Mouse (Mus musculus) embryo, embryonic 11.5 days (tissue): ENCODE measurements around the gene Pcdh8.
A peak's percentile ranks its signal among the peaks of the same experiment; 100 is the strongest.

Source experiments
- DNase-seq: peaks from one replicate; pipeline ENCODE4 v3.0.0-alpha.2; 2012; ENCODE audit warnings: low read depth, low spot score

Pcdh8 gene

GRCm38 (mm10) chr14:79771094-79771535, at the start of gene Pcdh8:
Gene Pcdh8, minus strand, starts transcription at chr14:79771312.
- peak; percentile 84 for DNase-seq

GRCm38 (mm10) chr14:79814709-79815108, 43.6 kb upstream of the Pcdh8 start:
- DNase-seq = no peak

GRCm38 (mm10) chr14:79814084-79814483, 43.0 kb upstream of the Pcdh8 start:
- no peak for DNase-seq

GRCm38 (mm10) chr14:79793179-79793578, 22.1 kb upstream of the Pcdh8 start:
- DNase-seq = no peak

GRCm38 (mm10) chr14:79789535-79789934, 18.4 kb upstream of the Pcdh8 start:
- no peak for DNase-seq

- DNase-seq = no peak
Measured at GRCm38 (mm10) chr14:79788656-79789204, 17.6 kb upstream of the Pcdh8 start.

GRCm38 (mm10) chr14:79787918-79788317, 16.8 kb upstream of the Pcdh8 start:
- no peak for DNase-seq

GRCm38 (mm10) chr14:79785400-79785799, 14.3 kb upstream of the Pcdh8 start:
- DNase-seq = no peak

GRCm38 (mm10) chr14:79780889-79781288, 9.8 kb upstream of the Pcdh8 start:
- no peak for DNase-seq

GRCm38 (mm10) chr14:79780332-79780731, 9.2 kb upstream of the Pcdh8 start:
- DNase-seq = no peak

- no peak for DNase-seq
Measured at GRCm38 (mm10) chr14:79779841-79780240, 8.7 kb upstream of the Pcdh8 start.

GRCm38 (mm10) chr14:79773425-79774391, 2.6 kb upstream of the Pcdh8 start:
- DNase-seq = no peak

GRCm38 (mm10) chr14:79771802-79772511, 845 bp upstream of the Pcdh8 start:
- no peak for DNase-seq

- DNase-seq = no peak
Measured at GRCm38 (mm10) chr14:79770306-79771093, 612 bp downstream of the Pcdh8 start.

GRCm38 (mm10) chr14:79769618-79770017, 1.5 kb downstream of the Pcdh8 start:
- DNase-seq = no peak

- DNase-seq = no peak
Measured at GRCm38 (mm10) chr14:79768996-79769395, 2.1 kb downstream of the Pcdh8 start.

- DNase-seq = no peak
Measured at GRCm38 (mm10) chr14:79768076-79768830, 2.9 kb downstream of the Pcdh8 start.

GRCm38 (mm10) chr14:79767601-79768000, 3.5 kb downstream of the Pcdh8 start:
- DNase-seq = no peak

- DNase-seq = no peak
Measured at GRCm38 (mm10) chr14:79765196-79765765, 5.8 kb downstream of the Pcdh8 start.

GRCm38 (mm10) chr14:79754601-79755222, 16.4 kb downstream of the Pcdh8 start:
- no peak for DNase-seq
